Mouse (Mus musculus): ENCODE results near the gene Bach2. TPM values are rescaled to one million over a fixed set of nuclear protein-coding genes. Genes with fewer than 3 reads are reported as not detected.

The Bach2 gene
- polyA plus RNA-seq, 1 experiment from 2014 or later: 27.7 TPM

DNA sequence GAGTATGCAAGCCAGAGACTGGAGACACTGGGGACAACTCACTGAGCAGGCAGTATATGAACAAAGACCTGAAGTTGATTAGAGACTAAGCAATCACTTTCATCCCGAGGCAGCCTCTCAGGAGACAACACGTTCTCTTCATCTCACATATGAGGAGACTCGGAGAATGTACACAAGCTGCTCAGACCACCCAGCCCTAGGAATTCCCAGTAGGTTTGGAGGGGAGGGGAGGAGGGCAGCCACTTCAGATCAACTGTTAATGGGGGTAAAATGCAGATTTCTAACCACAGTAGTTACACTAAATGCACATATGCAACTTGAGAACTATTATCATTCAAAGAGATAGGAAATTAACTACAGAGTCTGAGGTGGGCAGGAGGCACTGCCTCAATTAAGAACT, 240.6 kb downstream of the Bach2 start:
- ATAC-seq (ENCODE audit: low FRiP score): no peak
- peak overlapping the region; percentile 19; the same call in 1 of the 2 replicates for H3K27ac ChIP-seq
- no peak overlapping the region for H3K9ac ChIP-seq
- H3K4me1 ChIP-seq: peaks cover 68% of the 10 kb centered on the region
- WGBS: 24% methylated on average over 3 of the region's 3 CpGs
- H3K36me3 ChIP-seq (replicated peaks): no peaks in the 10 kb centered on the region
- H3K27me3 ChIP-seq: no peaks in the 10 kb centered on the region
- H3K9me3 ChIP-seq: no peaks in the 10 kb centered on the region
- H3K4me2 ChIP-seq: no peak overlapping the region
- no peak overlapping the region for H3K4me3 ChIP-seq (replicated peaks)

GRCm38 (mm10) chr4:32479801-32480700, 241.4 kb downstream of the Bach2 start:
- no peak overlapping the region for H3K9ac ChIP-seq
- 65% methylated on average over 16 of the region's 16 CpGs for WGBS
- no peak overlapping the region for H3K4me3 ChIP-seq (replicated peaks)
- H3K9me3 ChIP-seq: no peaks in the 10 kb centered on the region
- peak; percentile 33 for ATAC-seq (ENCODE audit: low FRiP score)
- no peaks in the 10 kb centered on the region for H3K36me3 ChIP-seq (replicated peaks)
- H3K4me1 ChIP-seq: peaks cover 69% of the 10 kb centered on the region
- no peak overlapping the region for H3K4me2 ChIP-seq
- no peaks in the 10 kb centered on the region for H3K27me3 ChIP-seq
- H3K27ac ChIP-seq: peak overlapping the region; percentile 61

DNA sequence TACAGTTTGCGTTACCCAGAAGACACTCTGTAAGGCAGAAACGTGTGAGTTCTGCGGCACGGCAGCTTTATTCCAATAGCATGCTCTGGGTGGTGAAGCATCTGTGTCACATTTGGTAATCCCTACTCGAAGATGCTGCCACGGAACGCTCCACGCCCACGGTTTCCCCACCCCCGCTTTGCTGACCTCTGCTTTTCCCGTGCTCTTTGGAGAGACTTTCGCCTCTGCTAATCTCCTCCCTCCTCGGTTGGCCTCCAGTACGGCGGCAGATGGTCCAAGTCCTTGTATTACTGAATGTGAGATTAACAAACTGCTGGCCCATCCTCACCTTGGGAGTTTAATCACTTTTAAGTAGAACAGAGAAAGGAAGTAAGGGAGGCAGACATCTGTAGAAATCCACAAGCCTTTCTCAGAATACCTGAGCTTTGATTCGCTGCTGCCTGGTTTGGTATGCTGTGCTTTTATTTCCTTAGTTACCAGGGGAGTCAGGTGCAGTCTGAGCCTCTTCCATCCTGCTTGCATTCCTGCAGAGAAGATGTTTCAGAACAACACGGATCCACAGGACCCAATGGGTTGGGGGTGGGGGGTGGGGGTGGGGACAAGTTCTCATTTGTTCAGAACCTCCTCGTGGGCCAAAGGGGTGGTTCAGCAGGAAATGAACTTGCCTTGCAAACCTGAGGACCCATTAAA, 242.9 kb downstream of the Bach2 start:
- no peak overlapping the region for H3K9ac ChIP-seq
- H3K36me3 ChIP-seq (replicated peaks): no peaks in the 10 kb centered on the region
- H3K4me2 ChIP-seq: no peak overlapping the region
- no peaks in the 10 kb centered on the region for H3K27me3 ChIP-seq
- H3K9me3 ChIP-seq: no peaks in the 10 kb centered on the region
- 21% methylated on average over 18 of the region's 18 CpGs for WGBS
- no peak overlapping the region for H3K4me3 ChIP-seq (replicated peaks)
- ATAC-seq (ENCODE audit: low FRiP score): 0 out of 2 replicates have a peak, but pooled peaks have one; percentile 5
- H3K4me1 ChIP-seq: peaks cover 78% of the 10 kb centered on the region
- H3K27ac ChIP-seq: peak overlapping the region; percentile 54; the same call in 1 of the 2 replicates

GRCm38 (mm10) chr4:32482138-32482537, 243.5 kb downstream of the Bach2 start:
- peak overlapping the region; percentile 54; the same call in 1 of the 2 replicates for H3K27ac ChIP-seq
- H3K4me2 ChIP-seq: no peak overlapping the region
- peaks cover 81% of the 10 kb centered on the region for H3K4me1 ChIP-seq
- ATAC-seq (ENCODE audit: low FRiP score): no peak
- no peak overlapping the region for H3K9ac ChIP-seq
- 68% methylated on average over 8 of the region's 8 CpGs for WGBS
- no peaks in the 10 kb centered on the region for H3K36me3 ChIP-seq (replicated peaks)
- no peaks in the 10 kb centered on the region for H3K27me3 ChIP-seq
- no peak overlapping the region for H3K4me3 ChIP-seq (replicated peaks)
- no peaks in the 10 kb centered on the region for H3K9me3 ChIP-seq

GRCm38 (mm10) chr4:32482936-32483335, 244.3 kb downstream of the Bach2 start:
- Histone ChIP-seq H3K27ac (peak overlapping the region; percentile 33), H3K9ac (no peak overlapping the region)
- ATAC-seq (ENCODE audit: low FRiP score): 0 out of 2 replicates have a peak, but pooled peaks have one; percentile 18

GRCm38 (mm10) chr4:32485848-32486247, 247.2 kb downstream of the Bach2 start:
- no peaks in the 10 kb centered on the region for H3K36me3 ChIP-seq (replicated peaks)
- no peak overlapping the region for H3K4me2 ChIP-seq
- ATAC-seq (ENCODE audit: low FRiP score): no peak
- no peak overlapping the region for H3K9ac ChIP-seq
- WGBS: 41% methylated on average over 5 of the region's 5 CpGs
- H3K4me1 ChIP-seq: peaks cover 52% of the 10 kb centered on the region
- no peaks in the 10 kb centered on the region for H3K27me3 ChIP-seq
- no peaks in the 10 kb centered on the region for H3K9me3 ChIP-seq
- no peak overlapping the region for H3K4me3 ChIP-seq (replicated peaks)
- H3K27ac ChIP-seq: 0 out of 2 replicates have a peak overlapping the region, but pooled peaks have one; percentile 9

More at GRCm38 (mm10) chr4:32482936-32483335, 244.3 kb downstream of the Bach2 start:
- H3K36me3 ChIP-seq (replicated peaks): no peaks in the 10 kb centered on the region
- peaks cover 81% of the 10 kb centered on the region for H3K4me1 ChIP-seq
- no peak overlapping the region for H3K4me2 ChIP-seq
- H3K27me3 ChIP-seq: no peaks in the 10 kb centered on the region
- 10% methylated on average over 8 of the region's 8 CpGs for WGBS
- no peaks in the 10 kb centered on the region for H3K9me3 ChIP-seq
- no peak overlapping the region for H3K4me3 ChIP-seq (replicated peaks)

GRCm38 (mm10) chr4:32486654-32487398, 248.2 kb downstream of the Bach2 start:
- peak; percentile 62; the same call in 1 of the 2 replicates for ATAC-seq (ENCODE audit: low FRiP score)
- H3K4me2 ChIP-seq: peak overlapping the region; percentile 46

GRCm38 (mm10) chr4:32489186-32489585, 250.6 kb downstream of the Bach2 start:
- WGBS: 93% methylated on average over 1 of the region's 1 CpGs
- Histone ChIP-seq H3K36me3 (replicated peaks) (no peaks in the 10 kb centered on the region), H3K4me2 (no peak overlapping the region), H3K9ac (no peak overlapping the region), H3K27me3 (no peaks in the 10 kb centered on the region), H3K9me3 (no peaks in the 10 kb centered on the region), H3K27ac (no peak overlapping the region), H3K4me3 (replicated peaks) (no peak overlapping the region), H3K4me1 (peaks cover 22% of the 10 kb centered on the region)
- ATAC-seq (ENCODE audit: low FRiP score): no peak

More at GRCm38 (mm10) chr4:32486654-32487398, 248.2 kb downstream of the Bach2 start:
- no peaks in the 10 kb centered on the region for H3K9me3 ChIP-seq
- peak overlapping the region; percentile 88 for H3K27ac ChIP-seq
- no peaks in the 10 kb centered on the region for H3K27me3 ChIP-seq
- 31% methylated on average over 17 of the region's 17 CpGs for WGBS
- H3K9ac ChIP-seq: peak overlapping the region; percentile 34; the same call in 1 of the 2 replicates
- peak overlapping the region; percentile 15; the same call in 1 of the 2 replicates for H3K4me3 ChIP-seq (replicated peaks)
- no peaks in the 10 kb centered on the region for H3K36me3 ChIP-seq (replicated peaks)
- peaks cover 42% of the 10 kb centered on the region for H3K4me1 ChIP-seq

DNA sequence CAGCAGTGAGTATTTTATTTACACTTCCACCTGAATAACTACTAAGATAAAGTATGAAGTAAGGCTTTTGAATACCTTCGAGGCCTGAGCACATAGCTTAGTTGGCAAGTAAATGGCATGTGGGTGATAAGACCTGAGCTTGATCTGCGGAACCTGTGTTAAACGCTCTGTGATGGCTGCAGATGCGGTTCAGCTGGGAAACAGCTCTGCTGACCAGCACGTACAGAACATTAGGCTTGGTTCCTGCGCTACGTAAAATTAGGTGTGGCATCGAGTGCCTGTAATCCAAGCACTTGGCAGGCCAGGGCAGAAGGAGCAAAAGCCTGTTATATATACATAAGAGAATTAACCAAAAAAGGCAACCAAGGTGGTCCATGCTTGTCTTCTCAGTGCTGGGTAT, 252.6 kb downstream of the Bach2 start:
- no peak overlapping the region for H3K4me3 ChIP-seq (replicated peaks)
- no peaks in the 10 kb centered on the region for H3K27me3 ChIP-seq
- H3K36me3 ChIP-seq (replicated peaks): no peaks in the 10 kb centered on the region
- H3K27ac ChIP-seq: no peak overlapping the region
- H3K9me3 ChIP-seq: no peaks in the 10 kb centered on the region
- peaks cover 15% of the 10 kb centered on the region for H3K4me1 ChIP-seq
- H3K4me2 ChIP-seq: no peak overlapping the region
- 83% methylated on average over 8 of the region's 8 CpGs for WGBS
- H3K9ac ChIP-seq: no peak overlapping the region
- no peak for ATAC-seq (ENCODE audit: low FRiP score)

GRCm38 (mm10) chr4:32492834-32493233, 254.2 kb downstream of the Bach2 start:
- H3K36me3 ChIP-seq (replicated peaks): no peaks in the 10 kb centered on the region
- H3K9me3 ChIP-seq: no peaks in the 10 kb centered on the region
- no peaks in the 10 kb centered on the region for H3K4me1 ChIP-seq
- H3K9ac ChIP-seq: no peak overlapping the region
- H3K27ac ChIP-seq: no peak overlapping the region
- no peaks in the 10 kb centered on the region for H3K27me3 ChIP-seq
- 85% methylated on average over 7 of the region's 7 CpGs for WGBS
- H3K4me2 ChIP-seq: no peak overlapping the region
- H3K4me3 ChIP-seq (replicated peaks): no peak overlapping the region
- ATAC-seq (ENCODE audit: low FRiP score): no peak

DNA sequence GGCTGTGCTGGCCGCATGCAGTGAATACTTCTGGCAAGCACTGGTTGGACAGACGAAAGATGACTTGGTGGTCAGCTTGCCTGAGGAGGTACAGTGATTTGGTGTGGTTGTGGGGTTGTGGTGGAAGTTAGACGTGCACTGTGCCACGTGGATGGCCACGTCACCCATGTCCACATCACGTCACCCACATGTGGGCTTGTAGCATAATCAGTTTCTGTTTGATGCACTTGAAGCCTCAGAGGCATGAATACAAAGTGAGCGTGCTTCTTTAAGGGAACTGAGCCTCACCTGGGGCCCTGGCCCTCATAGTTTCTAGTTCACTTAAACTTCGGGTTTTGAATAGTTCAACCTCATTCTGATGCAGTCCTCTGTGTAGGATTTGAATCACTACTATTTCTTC, 263.2 kb downstream of the Bach2 start:
- H3K4me1 ChIP-seq: no peaks in the 10 kb centered on the region
- H3K27ac ChIP-seq: no peak overlapping the region
- 92% methylated on average over 8 of the region's 8 CpGs for WGBS
- H3K36me3 ChIP-seq (replicated peaks): peaks cover 15% of the 10 kb centered on the region; the same call in 1 of the 2 replicates
- no peak overlapping the region for H3K9ac ChIP-seq
- H3K27me3 ChIP-seq: no peaks in the 10 kb centered on the region
- no peak overlapping the region for H3K4me3 ChIP-seq (replicated peaks)
- no peak overlapping the region for H3K4me2 ChIP-seq
- ATAC-seq (ENCODE audit: low FRiP score): no peak
- no peaks in the 10 kb centered on the region for H3K9me3 ChIP-seq

GRCm38 (mm10) chr4:32502181-32502580, 263.6 kb downstream of the Bach2 start:
- H3K27ac ChIP-seq: no peak overlapping the region
- H3K27me3 ChIP-seq: no peaks in the 10 kb centered on the region
- no peak for ATAC-seq (ENCODE audit: low FRiP score)
- H3K9ac ChIP-seq: no peak overlapping the region
- H3K4me2 ChIP-seq: no peak overlapping the region
- H3K36me3 ChIP-seq (replicated peaks): peaks cover 15% of the 10 kb centered on the region; the same call in 1 of the 2 replicates
- H3K9me3 ChIP-seq: no peaks in the 10 kb centered on the region
- H3K4me3 ChIP-seq (replicated peaks): no peak overlapping the region
- no peaks in the 10 kb centered on the region for H3K4me1 ChIP-seq
- 85% methylated on average over 4 of the region's 4 CpGs for WGBS

All from forebrain, embryonic 12.5 days (tissue).